Mouse (Mus musculus): ENCODE data around the gene Hmg20a.

Gene Hmg20a

DNA sequence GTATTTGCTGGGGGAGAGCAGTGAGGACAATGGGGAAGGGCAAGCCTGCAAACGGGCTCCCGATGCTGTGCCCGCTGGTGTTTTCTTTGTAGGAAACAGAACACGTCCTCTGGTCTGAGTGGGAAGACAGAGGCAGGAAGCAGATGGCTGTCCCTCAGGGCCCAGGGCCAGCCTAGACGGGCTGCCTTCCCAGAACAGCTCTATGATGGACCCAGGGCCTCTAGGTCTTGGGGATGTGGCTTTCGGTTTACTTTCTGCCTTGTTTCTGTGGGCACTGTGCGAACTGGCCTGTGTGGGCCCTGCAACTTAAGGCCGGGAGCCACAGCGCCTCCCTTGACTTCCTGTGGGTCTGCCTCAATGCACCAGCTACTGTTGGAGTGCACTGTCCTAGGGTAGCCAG is 115.5 kb downstream of the Hmg20a start:
- no peak for DNase-seq (ENCODE audit: low spot score)

GRCm38 (mm10) chr9:56534727-56535126 is 116.3 kb downstream of the Hmg20a start:
- peak; percentile 15 for DNase-seq (ENCODE audit: low spot score)

- DNase-seq (ENCODE audit: low spot score) = no peak
These were observed 117.0 kb downstream of the Hmg20a start for GRCm38 (mm10) chr9:56535361-56535760.

GRCm38 (mm10) chr9:56540051-56540450 is 121.6 kb downstream of the Hmg20a start:
- DNase-seq (ENCODE audit: low spot score) = no peak

- DNase-seq (ENCODE audit: low spot score) = no peak
These were observed 126.5 kb downstream of the Hmg20a start for GRCm38 (mm10) chr9:56544687-56545475.
